Mouse (Mus musculus) gastrocnemius, adult 2 months (tissue): ENCODE measurements at regions not wholly inside any gene's neighbourhood (a gene's known extent, or its start where the extent isn't known, plus 50 kb on each side); places are given as distances from the start of the nearest gene placed in this dataset.

Experiments
- DNase-seq: peaks from one replicate; pipeline ENCODE4 v3.0.0; 2022
- H3K27ac ChIP-seq: fragments of 200-600 bp; 2 replicates; pipeline ENCODE4 v1.8.1; 2022; ENCODE audit warnings: mild to moderate bottlenecking
- H3K4me3 ChIP-seq: fragments of 200-600 bp; 2 replicates; pipeline ENCODE4 v1.8.1; 2022; ENCODE audit warnings: mild to moderate bottlenecking, moderate library complexity
- CTCF ChIP-seq: fragments of 200-600 bp; IDR thresholded peaks from 2 replicates; pipeline ENCODE4 v1.8.1; 2022; ENCODE audit warnings: antibody characterized with exemption, mild to moderate bottlenecking, moderate library complexity
- intact Hi-C: fragments of 180-260 bp; cut with DNase I; formaldehyde crosslinking; loops from one replicate; pipeline ENCODE4 v1.15.1; 2025

DNA sequence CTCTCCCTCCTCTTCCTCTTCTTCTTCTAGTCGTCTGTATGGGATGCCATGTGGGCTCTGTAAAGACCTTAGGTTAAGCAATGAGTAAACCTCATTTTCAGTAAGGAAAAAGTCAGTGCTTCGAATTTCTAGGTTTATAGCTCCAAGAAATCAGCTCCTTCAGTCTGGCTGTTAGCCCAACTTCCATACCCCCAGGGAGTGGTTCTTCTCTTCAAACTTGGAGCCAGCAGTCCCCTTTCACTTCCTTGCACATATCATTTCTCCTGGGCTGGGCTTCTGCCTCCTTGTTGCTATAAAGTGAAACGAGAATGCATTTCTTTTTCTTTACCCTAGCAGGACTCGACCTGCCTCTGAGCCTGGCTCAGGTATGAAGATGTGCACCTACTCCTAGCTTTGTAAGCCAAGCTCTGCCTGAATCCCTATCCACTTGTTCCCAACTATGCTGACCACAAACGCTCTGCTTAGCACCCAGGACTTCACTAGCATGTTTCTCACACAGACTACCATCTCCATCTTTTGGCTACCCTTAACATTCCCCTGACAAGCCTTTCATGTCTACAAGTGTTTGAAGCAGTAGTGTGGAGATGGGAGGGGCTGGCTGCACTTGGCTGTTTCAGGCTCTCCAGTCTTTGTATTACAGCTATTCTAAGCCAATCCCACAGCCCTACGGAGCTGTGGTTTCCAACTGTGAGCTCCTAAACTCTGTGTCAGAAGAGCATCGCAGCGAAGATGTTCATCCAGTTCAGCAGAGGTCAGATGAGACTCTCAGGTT lies 243.8 kb upstream of the Tprg start:
- Histone ChIP-seq H3K4me3 (peak overlapping the region; percentile 30), H3K27ac (peak overlapping the region; percentile 57)
- DNase-seq: peak; percentile 52
- intact Hi-C loops: loop anchor here (5.0 kb wide), 2 partner anchors 36 to 51 kb away; no protein-coding TSS in a partner anchor
- no peak for TF ChIP-seq CTCF

DNA sequence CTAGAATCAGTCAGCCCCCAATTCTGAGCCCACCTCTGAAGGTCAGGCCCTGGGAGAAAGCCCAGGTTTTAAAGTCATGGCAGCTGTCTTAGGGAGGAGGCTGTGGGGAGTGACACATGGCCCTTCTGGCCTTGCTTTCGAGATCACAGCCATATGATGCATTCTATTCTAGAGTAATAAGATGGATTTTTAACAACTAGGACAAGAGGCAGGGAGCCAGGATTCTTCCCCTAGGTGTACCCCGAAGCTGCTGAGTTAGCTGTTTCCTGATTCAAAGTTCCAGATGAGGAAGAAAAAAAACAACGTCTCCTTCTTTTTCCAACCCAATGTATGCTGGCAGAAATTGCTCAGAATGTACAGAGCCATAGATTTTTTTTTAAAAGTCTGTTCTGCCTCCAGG lies 242.0 kb upstream of the Tprg start:
- Histone ChIP-seq H3K27ac (no peak overlapping the region), H3K4me3 (no peak overlapping the region)
- DNase-seq: no peak
- no peak for TF ChIP-seq CTCF
- intact Hi-C loops: loop anchor here (5.0 kb wide), 2 partner anchors 37 to 52 kb away; no protein-coding TSS in a partner anchor

DNA sequence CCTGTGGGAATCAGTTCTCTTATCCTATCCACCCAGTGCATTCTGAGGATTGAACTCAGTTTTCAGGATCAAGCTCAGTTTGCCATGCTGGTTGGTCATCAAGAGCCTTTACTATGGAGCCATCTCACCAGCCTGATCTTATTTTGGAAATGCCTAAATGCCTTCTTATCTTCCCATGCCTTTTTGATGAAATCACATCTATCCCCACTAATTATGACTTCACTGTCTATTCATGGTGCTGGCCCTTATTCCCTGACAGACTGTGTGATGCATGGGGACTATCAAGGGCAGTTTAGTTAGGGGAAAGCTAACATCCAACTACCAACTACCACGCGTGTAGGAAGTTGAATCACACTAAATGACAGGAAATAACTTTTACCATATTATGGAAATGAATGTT lies 238.9 kb upstream of the Tprg start:
- TF ChIP-seq CTCF: no peak
- intact Hi-C loops: no loop called here
- no peak for DNase-seq
- H3K4me3 ChIP-seq: no peak overlapping the region
- no peak overlapping the region for H3K27ac ChIP-seq

DNA sequence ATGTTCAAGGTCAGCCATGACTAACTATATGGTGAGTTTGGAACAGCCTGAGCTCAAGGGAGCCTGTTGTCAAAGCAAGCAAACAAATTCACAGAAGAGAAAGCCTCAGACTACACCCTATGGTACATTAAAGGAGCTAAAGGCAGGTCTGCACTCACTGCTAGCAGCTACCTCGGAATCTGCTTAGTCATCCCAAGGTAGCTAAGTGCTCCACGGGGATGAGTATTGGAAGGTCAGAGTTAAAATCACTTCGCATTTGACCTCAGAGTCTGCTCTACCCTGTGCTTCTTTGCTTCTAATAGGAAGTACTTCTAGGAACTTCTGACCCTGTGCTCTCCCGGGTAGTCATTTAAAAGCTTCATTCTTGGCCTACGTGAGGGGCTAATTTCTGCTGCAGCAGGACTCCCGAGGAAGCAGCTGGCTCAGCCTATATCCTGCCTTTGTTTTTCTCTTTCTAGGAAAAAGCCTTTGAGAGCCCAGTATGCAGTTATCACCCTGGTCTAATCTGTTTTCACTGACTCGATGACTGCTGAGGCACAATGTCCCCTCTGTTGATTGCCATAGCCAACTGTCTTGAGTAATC lies 236.6 kb upstream of the Tprg start:
- TF ChIP-seq CTCF: no peak
- H3K4me3 ChIP-seq: no peak overlapping the region
- DNase-seq: no peak
- no peak overlapping the region for H3K27ac ChIP-seq
- intact Hi-C loops: no loop called here

GRCm38 (mm10) chr16:25051044-25051443 lies 235.6 kb upstream of the Tprg start:
- TF ChIP-seq CTCF: no peak
- no peak overlapping the region for H3K4me3 ChIP-seq
- DNase-seq: no peak
- intact Hi-C loops: no loop called here
- H3K27ac ChIP-seq: no peak overlapping the region

- no peak for TF ChIP-seq CTCF
- Histone ChIP-seq H3K4me3 (no peak overlapping the region), H3K27ac (peak overlapping the region; percentile 62)
- DNase-seq: no peak
- intact Hi-C loops: no loop called here
Observed at GRCm38 (mm10) chr16:25052428-25052827, 234.2 kb upstream of the Tprg start.

DNA sequence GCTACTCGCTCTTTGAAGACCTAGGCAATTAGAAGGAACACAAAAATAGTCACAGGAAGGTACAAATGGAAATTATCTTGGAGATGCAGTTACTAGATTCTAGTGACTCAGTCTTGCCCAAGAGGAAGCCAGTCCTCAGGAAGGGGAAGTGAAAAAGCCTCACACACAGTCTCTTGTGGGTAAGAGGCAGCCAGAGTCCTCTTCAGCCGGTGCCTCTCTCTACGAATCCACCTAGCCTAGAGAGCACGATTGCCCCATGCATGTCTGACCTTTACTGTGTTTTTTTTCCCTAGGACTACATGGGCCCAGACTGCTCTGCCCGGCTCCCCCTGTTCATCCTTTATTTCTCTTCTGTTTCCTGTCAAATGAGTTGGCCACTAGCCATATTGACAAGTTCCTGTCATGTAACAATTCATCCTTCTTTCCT lies 233.7 kb upstream of the Tprg start:
- DNase-seq: no peak
- intact Hi-C loops: no loop called here
- no peak for TF ChIP-seq CTCF
- Histone ChIP-seq H3K4me3 (no peak overlapping the region), H3K27ac (peak overlapping the region; percentile 62)

GRCm38 (mm10) chr16:25054304-25054703 lies 232.3 kb upstream of the Tprg start:
- H3K4me3 ChIP-seq: no peak overlapping the region
- intact Hi-C loops: no loop called here
- no peak overlapping the region for H3K27ac ChIP-seq
- no peak for DNase-seq
- TF ChIP-seq CTCF: no peak

DNA sequence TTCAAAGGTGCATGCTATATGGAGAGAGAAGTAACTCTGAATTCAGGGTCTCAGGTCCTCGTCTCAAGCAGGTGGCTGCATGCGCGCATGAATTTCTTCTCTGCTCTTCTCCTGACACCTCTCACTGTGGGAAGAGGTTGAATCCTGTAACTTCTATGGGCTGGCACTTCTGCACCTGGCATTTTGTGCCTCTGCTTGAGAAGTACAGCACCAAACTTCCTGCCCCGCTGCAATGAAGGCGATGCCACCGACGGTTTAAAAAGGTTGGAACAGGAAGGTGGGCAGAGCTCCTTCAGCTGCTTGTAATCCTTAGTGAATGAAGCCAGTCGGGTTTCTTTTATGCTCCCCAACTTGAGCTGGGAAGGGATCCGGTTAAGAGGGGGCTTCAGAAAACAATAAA lies 231.2 kb upstream of the Tprg start:
- DNase-seq: no peak
- no peak for TF ChIP-seq CTCF
- no peak overlapping the region for H3K4me3 ChIP-seq
- intact Hi-C loops: loop anchor here (5.0 kb wide), 2 partner anchors 63 to 163 kb away; no protein-coding TSS in a partner anchor
- no peak overlapping the region for H3K27ac ChIP-seq

DNA sequence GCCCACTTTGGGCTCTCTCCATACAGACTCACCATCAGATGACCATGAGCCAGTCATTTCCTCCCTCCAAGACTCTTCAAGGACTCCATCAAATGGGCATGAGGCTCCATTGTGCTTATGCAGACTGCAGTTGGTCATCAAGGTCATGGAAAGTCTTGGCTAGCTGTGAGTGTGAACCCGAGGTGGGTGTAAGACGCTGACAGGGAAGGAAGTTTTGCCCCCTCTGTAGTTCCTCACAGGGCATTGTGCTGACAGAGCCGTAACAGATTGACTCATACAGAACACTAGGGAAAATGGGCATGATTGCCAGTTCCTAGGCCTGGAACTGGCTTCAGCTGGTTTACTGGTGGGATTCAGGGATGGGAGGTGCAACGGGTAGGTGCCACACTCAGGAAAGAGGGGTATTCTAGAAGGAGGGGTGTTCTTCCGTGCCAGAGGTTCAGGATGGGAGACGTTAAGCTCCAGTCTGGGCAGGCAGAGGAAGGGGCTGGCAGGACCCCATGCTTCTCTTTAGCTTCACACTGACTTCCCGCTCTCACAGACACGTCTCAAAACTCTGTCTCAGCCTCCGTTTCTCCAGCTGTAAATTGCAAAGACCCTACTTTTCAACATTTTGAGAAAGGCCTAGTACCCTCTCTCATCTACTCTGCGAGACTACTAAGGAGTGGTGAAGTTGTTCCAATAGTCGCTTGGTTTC lies 228.4 kb upstream of the Tprg start:
- intact Hi-C loops: loop anchor here (2.0 to 5.0 kb wide), 3 partner anchors 66 to 166 kb away; no protein-coding TSS in a partner anchor
- peak overlapping the region; percentile 88 for H3K4me3 ChIP-seq
- DNase-seq: peak; percentile 20
- no peak for TF ChIP-seq CTCF
- H3K27ac ChIP-seq: peak overlapping the region; percentile 98

DNA sequence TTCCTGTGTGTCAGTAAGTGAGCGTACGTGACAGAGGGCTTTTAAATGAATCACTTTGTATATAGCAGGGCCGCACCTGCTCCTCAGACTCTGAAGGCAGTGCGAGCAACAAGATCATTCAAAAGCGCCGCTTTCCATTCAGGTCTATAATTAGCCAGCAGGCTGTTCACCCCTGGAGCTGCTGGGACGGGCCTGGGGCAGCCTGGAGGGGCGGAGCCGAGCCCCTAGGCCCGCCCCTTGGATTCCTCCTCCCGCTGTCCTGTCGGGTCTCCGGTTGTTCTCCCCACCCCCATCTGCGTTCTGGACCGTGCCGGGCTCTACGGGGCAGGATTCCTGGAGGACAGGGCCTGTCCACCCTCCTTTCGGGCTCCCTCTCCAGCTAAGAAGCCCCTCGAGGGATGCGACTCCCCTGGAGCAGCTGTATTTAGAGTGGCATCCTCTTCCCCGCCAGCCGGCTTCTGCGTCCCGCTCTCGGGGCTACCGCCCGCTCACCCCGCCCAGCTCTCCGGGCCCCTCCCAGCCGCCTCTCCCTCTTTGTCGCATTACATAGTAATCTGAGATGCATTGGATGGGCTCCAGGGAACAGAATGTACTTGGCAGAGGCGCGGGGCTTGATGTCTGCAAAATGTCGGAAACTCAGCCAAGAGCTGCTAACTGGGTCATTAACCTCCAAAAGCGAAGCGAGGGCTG lies 227.7 kb upstream of the Tprg start:
- intact Hi-C loops: loop anchor here (1.0 to 5.0 kb wide), 4 partner anchors 67 to 1071 kb away; partner anchors contain the start of genes Bcl6 and Gm37419
- DNase-seq: peak; percentile 98
- H3K4me3 ChIP-seq: peak overlapping the region; percentile 88
- H3K27ac ChIP-seq: peak overlapping the region; percentile 98
- no peak for TF ChIP-seq CTCF

DNA sequence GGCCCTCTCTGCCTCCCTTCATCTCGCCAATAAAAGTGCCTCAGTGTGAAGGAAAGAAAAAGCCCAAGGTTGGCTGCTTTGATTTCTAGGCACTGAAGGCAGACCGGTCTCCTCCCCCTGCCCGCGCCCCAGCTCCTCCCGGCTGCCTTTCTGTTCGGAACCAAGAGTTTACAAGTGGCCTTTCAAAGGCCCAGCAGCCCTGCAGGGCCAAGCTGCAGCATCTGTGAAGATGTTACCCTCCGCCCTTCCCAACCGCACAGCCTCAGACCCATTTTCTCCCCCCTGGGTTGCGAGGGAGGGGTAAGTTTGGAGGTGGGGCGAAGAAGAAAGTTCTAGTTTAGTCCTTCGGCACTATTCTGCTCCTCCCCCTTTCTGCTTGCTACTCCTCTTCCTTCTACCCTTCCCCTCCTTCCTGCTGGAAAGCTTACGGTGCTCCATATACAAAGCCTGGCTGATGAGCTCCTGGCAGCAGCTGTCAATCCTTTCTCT lies 227.1 kb upstream of the Tprg start:
- DNase-seq: peak; percentile 86
- TF ChIP-seq CTCF: no peak
- intact Hi-C loops: loop anchor here (1.0 to 5.0 kb wide), 4 partner anchors 67 to 1071 kb away; partner anchors contain the start of genes Bcl6 and Gm37419
- Histone ChIP-seq H3K4me3 (peak overlapping the region; percentile 88), H3K27ac (peak overlapping the region; percentile 98)
